Mouse (Mus musculus): ENCODE measurements at regions not wholly inside any gene's neighbourhood (a gene's known extent, or its start where the extent isn't known, plus 50 kb on each side); places are given as distances from the start of the nearest gene placed in this dataset.

- no peak overlapping the region for H3K4me3 ChIP-seq
- no peaks in the 10 kb centered on the region for H3K27me3 ChIP-seq (replicated peaks)
- H3K36me3 ChIP-seq, result no peaks in the 10 kb centered on the region
- H3K4me1 ChIP-seq (replicated peaks), result no peaks in the 10 kb centered on the region
- 73% methylated on average over 6 of the region's 6 CpGs for WGBS
- no peak overlapping the region for H3K27ac ChIP-seq (ENCODE audit: poor library complexity, severe bottlenecking)
- H3K4me2 ChIP-seq, result no peak overlapping the region
- H3K9me3 ChIP-seq (replicated peaks), result no peaks in the 10 kb centered on the region
- H3K9ac ChIP-seq, result no peak overlapping the region
- ATAC-seq (ENCODE audit: insufficient number of reproducible peaks, low FRiP score), result no peak
Observed at GRCm38 (mm10) chr13:84047736-84048135, 174.4 kb upstream of the Tmem161b start.

GRCm38 (mm10) chr13:84052221-84052620, 169.9 kb upstream of the Tmem161b start:
- no peak overlapping the region for H3K4me2 ChIP-seq
- 48% methylated on average over 1 of the region's 1 CpGs for WGBS
- no peak for ATAC-seq (ENCODE audit: insufficient number of reproducible peaks, low FRiP score)
- no peak overlapping the region for H3K9ac ChIP-seq
- no peak overlapping the region for H3K4me3 ChIP-seq
- no peaks in the 10 kb centered on the region for H3K4me1 ChIP-seq (replicated peaks)
- H3K9me3 ChIP-seq (replicated peaks), result no peaks in the 10 kb centered on the region
- H3K36me3 ChIP-seq, result no peaks in the 10 kb centered on the region
- H3K27ac ChIP-seq (ENCODE audit: poor library complexity, severe bottlenecking), result no peak overlapping the region
- H3K27me3 ChIP-seq (replicated peaks), result no peaks in the 10 kb centered on the region

GRCm38 (mm10) chr13:84054956-84055355, 167.1 kb upstream of the Tmem161b start:
- ATAC-seq (ENCODE audit: insufficient number of reproducible peaks, low FRiP score), result no peak
- H3K4me3 ChIP-seq, result no peak overlapping the region
- H3K36me3 ChIP-seq, result no peaks in the 10 kb centered on the region
- WGBS, result 74% methylated on average over 7 of the region's 7 CpGs
- no peaks in the 10 kb centered on the region for H3K9me3 ChIP-seq (replicated peaks)
- no peaks in the 10 kb centered on the region for H3K27me3 ChIP-seq (replicated peaks)
- no peak overlapping the region for H3K27ac ChIP-seq (ENCODE audit: poor library complexity, severe bottlenecking)
- no peak overlapping the region for H3K4me2 ChIP-seq
- no peak overlapping the region for H3K9ac ChIP-seq
- no peaks in the 10 kb centered on the region for H3K4me1 ChIP-seq (replicated peaks)

GRCm38 (mm10) chr13:84055576-84055975, 166.5 kb upstream of the Tmem161b start:
- Histone ChIP-seq H3K4me2 (no peak overlapping the region), H3K9ac (no peak overlapping the region), H3K27ac (ENCODE audit: poor library complexity, severe bottlenecking) (no peak overlapping the region), H3K9me3 (replicated peaks) (no peaks in the 10 kb centered on the region), H3K4me1 (replicated peaks) (no peaks in the 10 kb centered on the region), H3K27me3 (replicated peaks) (no peaks in the 10 kb centered on the region), H3K36me3 (no peaks in the 10 kb centered on the region), H3K4me3 (no peak overlapping the region)
- ATAC-seq (ENCODE audit: insufficient number of reproducible peaks, low FRiP score), result no peak

- H3K27ac ChIP-seq (ENCODE audit: poor library complexity, severe bottlenecking), result no peak overlapping the region
- no peak overlapping the region for H3K9ac ChIP-seq
- 56% methylated on average over 3 of the region's 3 CpGs for WGBS
- no peaks in the 10 kb centered on the region for H3K9me3 ChIP-seq (replicated peaks)
- H3K4me1 ChIP-seq (replicated peaks), result no peaks in the 10 kb centered on the region
- no peak overlapping the region for H3K4me3 ChIP-seq
- no peak overlapping the region for H3K4me2 ChIP-seq
- no peaks in the 10 kb centered on the region for H3K36me3 ChIP-seq
- H3K27me3 ChIP-seq (replicated peaks), result no peaks in the 10 kb centered on the region
- no peak for ATAC-seq (ENCODE audit: insufficient number of reproducible peaks, low FRiP score)
Observed at GRCm38 (mm10) chr13:84056451-84056850, 165.6 kb upstream of the Tmem161b start.

- H3K27ac ChIP-seq (ENCODE audit: poor library complexity, severe bottlenecking), result no peak overlapping the region
- no peaks in the 10 kb centered on the region for H3K36me3 ChIP-seq
- no peaks in the 10 kb centered on the region for H3K27me3 ChIP-seq (replicated peaks)
- no peaks in the 10 kb centered on the region for H3K4me1 ChIP-seq (replicated peaks)
- no peak overlapping the region for H3K9ac ChIP-seq
- no peak overlapping the region for H3K4me2 ChIP-seq
- H3K9me3 ChIP-seq (replicated peaks), result no peaks in the 10 kb centered on the region
- ATAC-seq (ENCODE audit: insufficient number of reproducible peaks, low FRiP score), result no peak
- 80% methylated on average over 5 of the region's 5 CpGs for WGBS
- H3K4me3 ChIP-seq, result no peak overlapping the region
Observed at GRCm38 (mm10) chr13:84056998-84057397, 165.1 kb upstream of the Tmem161b start.

- Histone ChIP-seq H3K9ac (no peak overlapping the region), H3K9me3 (replicated peaks) (no peaks in the 10 kb centered on the region), H3K4me2 (no peak overlapping the region), H3K4me3 (no peak overlapping the region), H3K36me3 (no peaks in the 10 kb centered on the region), H3K27me3 (replicated peaks) (no peaks in the 10 kb centered on the region), H3K4me1 (replicated peaks) (no peaks in the 10 kb centered on the region), H3K27ac (ENCODE audit: poor library complexity, severe bottlenecking) (no peak overlapping the region)
- no peak for ATAC-seq (ENCODE audit: insufficient number of reproducible peaks, low FRiP score)
Observed at GRCm38 (mm10) chr13:84057456-84057855, 164.6 kb upstream of the Tmem161b start.

- no peak overlapping the region for H3K9ac ChIP-seq
- ATAC-seq (ENCODE audit: insufficient number of reproducible peaks, low FRiP score), result no peak
- H3K4me2 ChIP-seq, result no peak overlapping the region
- no peaks in the 10 kb centered on the region for H3K36me3 ChIP-seq
- H3K4me3 ChIP-seq, result no peak overlapping the region
- H3K27me3 ChIP-seq (replicated peaks), result no peaks in the 10 kb centered on the region
- H3K4me1 ChIP-seq (replicated peaks), result no peaks in the 10 kb centered on the region
- WGBS, result 62% methylated on average over 3 of the region's 3 CpGs
- no peaks in the 10 kb centered on the region for H3K9me3 ChIP-seq (replicated peaks)
- H3K27ac ChIP-seq (ENCODE audit: poor library complexity, severe bottlenecking), result no peak overlapping the region
Observed at GRCm38 (mm10) chr13:84058251-84058650, 163.8 kb upstream of the Tmem161b start.

- H3K4me3 ChIP-seq, result 0 out of 2 replicates have a peak overlapping the region, but pooled peaks have one; percentile 12
- no peaks in the 10 kb centered on the region for H3K27me3 ChIP-seq (replicated peaks)
- ATAC-seq (ENCODE audit: insufficient number of reproducible peaks, low FRiP score), result no peak
- H3K9me3 ChIP-seq (replicated peaks), result no peaks in the 10 kb centered on the region
- H3K9ac ChIP-seq, result no peak overlapping the region
- H3K4me1 ChIP-seq (replicated peaks), result no peaks in the 10 kb centered on the region
- H3K36me3 ChIP-seq, result no peaks in the 10 kb centered on the region
- H3K4me2 ChIP-seq, result peak overlapping the region; percentile 60
- 14% methylated on average over 10 of the region's 10 CpGs for WGBS
- H3K27ac ChIP-seq (ENCODE audit: poor library complexity, severe bottlenecking), result no peak overlapping the region
Observed at GRCm38 (mm10) chr13:84059031-84059651, 163.0 kb upstream of the Tmem161b start.

GRCm38 (mm10) chr13:84059661-84060452, 162.2 kb upstream of the Tmem161b start:
- no peak overlapping the region for H3K4me2 ChIP-seq
- H3K4me3 ChIP-seq, result no peak overlapping the region
- 15% methylated on average over 5 of the region's 5 CpGs for WGBS
- ATAC-seq (ENCODE audit: insufficient number of reproducible peaks, low FRiP score), result no peak
- no peaks in the 10 kb centered on the region for H3K36me3 ChIP-seq
- no peaks in the 10 kb centered on the region for H3K27me3 ChIP-seq (replicated peaks)
- no peaks in the 10 kb centered on the region for H3K9me3 ChIP-seq (replicated peaks)
- no peaks in the 10 kb centered on the region for H3K4me1 ChIP-seq (replicated peaks)
- no peak overlapping the region for H3K9ac ChIP-seq
- H3K27ac ChIP-seq (ENCODE audit: poor library complexity, severe bottlenecking), result no peak overlapping the region

- no peaks in the 10 kb centered on the region for H3K27me3 ChIP-seq (replicated peaks)
- H3K36me3 ChIP-seq, result no peaks in the 10 kb centered on the region
- no peaks in the 10 kb centered on the region for H3K9me3 ChIP-seq (replicated peaks)
- H3K4me2 ChIP-seq, result no peak overlapping the region
- 64% methylated on average over 3 of the region's 3 CpGs for WGBS
- no peak for ATAC-seq (ENCODE audit: insufficient number of reproducible peaks, low FRiP score)
- H3K9ac ChIP-seq, result no peak overlapping the region
- H3K4me3 ChIP-seq, result no peak overlapping the region
- no peaks in the 10 kb centered on the region for H3K4me1 ChIP-seq (replicated peaks)
- no peak overlapping the region for H3K27ac ChIP-seq (ENCODE audit: poor library complexity, severe bottlenecking)
Observed at GRCm38 (mm10) chr13:84060453-84060834, 161.7 kb upstream of the Tmem161b start.

- no peaks in the 10 kb centered on the region for H3K36me3 ChIP-seq
- 77% methylated on average over 3 of the region's 3 CpGs for WGBS
- H3K9me3 ChIP-seq (replicated peaks), result no peaks in the 10 kb centered on the region
- ATAC-seq (ENCODE audit: insufficient number of reproducible peaks, low FRiP score), result no peak
- no peak overlapping the region for H3K9ac ChIP-seq
- H3K4me3 ChIP-seq, result no peak overlapping the region
- H3K27ac ChIP-seq (ENCODE audit: poor library complexity, severe bottlenecking), result no peak overlapping the region
- H3K27me3 ChIP-seq (replicated peaks), result no peaks in the 10 kb centered on the region
- no peaks in the 10 kb centered on the region for H3K4me1 ChIP-seq (replicated peaks)
- no peak overlapping the region for H3K4me2 ChIP-seq
Observed at GRCm38 (mm10) chr13:84060906-84061305, 161.2 kb upstream of the Tmem161b start.
